Mouse (Mus musculus) left cerebral cortex, adult 6 months (tissue): ENCODE results near the gene Olfr691. TPM values are rescaled to one million over a fixed set of nuclear protein-coding genes. Genes with fewer than 3 reads are reported as not detected.

Experiments used
- long read RNA-seq, 2 experiments: library from polyadenylated mRNA; unstranded; transcript quantifications; one replicate each; pipeline ENCODE4 v2.0.0; 2019 to 2020
- polyA plus RNA-seq: library from polyadenylated mRNA; unstranded; fragments of <200 nt; fragmentation: Nextera tagmentation; gene quantifications from 2 replicates; pipeline ENCODE4 v1.2.3, GENCODE M21; 2021

The Olfr691 gene
- not detected in 2 replicates for polyA plus RNA-seq
- long read RNA-seq, experiment 1: 0 reads
- long read RNA-seq, experiment 2: 0 reads

DNA sequence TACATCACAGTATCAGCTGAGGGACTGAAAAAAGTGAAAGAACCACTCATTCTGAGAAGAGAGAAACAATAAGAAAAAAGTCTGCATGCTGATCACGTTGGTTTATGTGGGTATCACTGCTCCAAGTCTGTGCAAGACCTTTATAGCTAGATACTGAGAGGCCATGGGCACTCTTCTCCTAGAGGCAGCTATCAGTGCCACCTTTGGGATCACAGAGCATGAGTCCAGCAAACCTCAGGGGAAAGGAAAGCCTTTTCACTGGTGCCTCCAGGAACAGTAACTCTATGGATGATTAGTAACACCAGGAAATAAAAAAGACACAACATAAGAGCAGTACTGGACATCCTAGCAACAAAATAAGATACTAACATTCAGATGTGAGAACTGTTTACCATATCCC lies at the start of gene Olfr691:
Olfr691 (minus strand) TSS at position 101 of the 400 bp plus-strand sequence.

DNA sequence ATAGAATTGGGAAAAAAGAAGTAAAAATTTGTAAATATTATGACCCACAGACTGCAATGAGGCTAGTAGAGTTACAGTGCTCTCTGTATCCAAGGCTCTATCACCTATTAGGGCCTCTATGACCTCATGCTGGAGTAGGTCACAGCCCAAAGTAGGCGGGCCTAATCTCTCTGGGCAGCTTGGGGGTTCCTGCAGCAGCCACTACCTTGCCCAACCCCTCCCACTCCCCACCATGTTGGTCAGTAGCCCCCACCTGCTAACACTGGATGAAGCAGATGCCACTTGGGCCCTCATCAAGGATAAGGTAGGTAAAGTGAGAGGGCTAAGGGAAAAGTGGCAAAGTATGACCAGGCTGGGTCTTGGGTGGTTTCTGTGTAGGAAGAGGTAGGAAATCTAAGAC lies 32.8 kb upstream of the Olfr691 start, which contains the start of gene Gm5901:
Gm5901 (plus strand) TSS at position 173 of the 400 bp plus-strand sequence.

DNA sequence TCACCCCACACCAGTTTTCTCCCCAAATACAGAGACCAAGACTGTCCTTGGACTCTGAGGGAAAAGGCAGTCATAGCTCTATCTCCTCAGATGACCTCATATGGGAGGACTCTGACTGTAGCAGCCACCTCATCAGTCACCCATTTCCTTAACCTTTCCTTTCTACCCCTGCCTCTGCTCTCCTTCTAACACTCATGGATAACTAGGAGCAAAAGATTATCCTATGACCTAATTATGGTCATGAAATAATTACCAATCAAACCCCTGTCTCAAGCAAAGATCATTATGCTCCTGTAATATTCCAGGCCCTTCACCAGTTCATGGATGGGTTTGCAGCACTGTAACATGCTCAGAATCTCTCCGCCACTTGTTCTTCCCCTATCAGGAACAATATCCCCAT lies 25.9 kb upstream of the Olfr691 start, which contains the start of gene Olfr692:
Olfr692 (plus strand) TSS at position 301 of the 400 bp plus-strand sequence.

DNA sequence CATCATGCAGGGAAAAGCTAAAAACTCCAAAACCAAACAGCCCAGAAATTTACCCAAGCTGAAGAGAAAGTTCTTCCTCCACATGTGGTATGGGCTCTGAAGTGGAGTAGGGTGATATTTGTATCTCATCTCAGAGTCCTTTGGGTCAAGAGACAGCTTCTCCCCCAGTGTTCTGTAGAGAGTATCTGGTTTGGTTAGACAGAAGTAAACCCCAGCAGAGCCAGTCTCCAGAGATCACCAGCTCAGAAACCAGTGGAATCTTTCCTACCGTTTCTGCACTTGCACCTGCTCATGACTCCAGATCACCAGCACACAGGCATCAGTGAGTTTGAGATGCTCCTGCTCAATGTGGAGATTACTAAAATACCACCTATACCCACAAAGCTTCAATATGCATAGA lies 8.1 kb downstream of the Olfr691 start, which contains the start of gene Olfr690:
Olfr690 (minus strand) TSS at position 101 of the 400 bp plus-strand sequence.

DNA sequence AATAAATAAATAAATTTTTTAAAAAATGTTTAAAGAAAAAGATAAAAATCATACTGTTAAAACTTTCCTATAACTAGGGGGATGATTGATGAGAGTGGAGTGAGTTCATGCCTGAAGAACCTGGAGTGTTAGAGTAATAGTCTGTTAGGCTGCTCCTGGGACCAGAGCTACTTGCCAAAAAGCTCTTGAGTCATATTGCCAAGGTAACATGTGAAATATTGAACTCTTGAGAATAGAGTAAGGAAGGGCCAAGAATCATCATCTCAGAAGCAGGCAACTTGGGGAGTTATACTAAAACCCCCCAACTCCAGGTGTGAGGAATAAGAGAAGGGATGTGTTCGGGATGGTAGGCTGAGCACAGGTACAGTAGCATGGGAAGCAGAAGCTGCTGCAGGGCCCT lies 31.2 kb downstream of the Olfr691 start, which contains the start of gene Olfr689:
Olfr689 (plus strand) TSS at position 301 of the 400 bp plus-strand sequence.

DNA sequence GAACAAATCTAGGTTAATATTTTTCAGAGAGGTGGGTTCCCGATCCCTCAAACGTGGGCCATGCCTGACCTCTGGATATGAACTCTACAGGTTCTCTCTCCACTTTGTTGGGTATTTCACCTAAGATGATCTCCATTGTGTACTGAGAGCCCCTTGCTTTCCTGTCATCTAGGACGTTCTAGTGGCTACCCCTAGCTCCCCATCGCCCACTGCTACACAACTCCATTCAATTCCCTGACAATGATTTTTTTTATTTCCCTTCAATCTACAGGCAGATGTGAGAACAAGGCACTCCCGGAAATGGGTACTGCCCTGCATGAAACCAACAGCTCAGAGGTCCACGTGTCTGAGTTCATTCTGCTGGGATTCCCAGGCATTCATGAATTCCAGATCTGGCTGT lies 54.3 kb downstream of the Olfr691 start, which contains the start of gene Olfr688:
Olfr688 (plus strand) TSS at position 301 of the 400 bp plus-strand sequence.

Other genes with a start within 250 kb of the Olfr691 start
- gene Olfr680-ps1, start 249.5 kb downstream of the Olfr691 start, polyA plus RNA-seq: not detected in 2 replicates
- gene Olfr681, start 225.4 kb downstream of the Olfr691 start, polyA plus RNA-seq: not detected in 2 replicates
- not detected in 2 replicates for gene Olfr683, start 195.3 kb downstream of the Olfr691 start, polyA plus RNA-seq
- gene Olfr684, start 178.6 kb downstream of the Olfr691 start, polyA plus RNA-seq: not detected in 2 replicates
- not detected in 2 replicates for gene Olfr685, start 156.3 kb downstream of the Olfr691 start, polyA plus RNA-seq
- not detected in 2 replicates for gene Olfr686, start 134.8 kb downstream of the Olfr691 start, polyA plus RNA-seq
- not detected in 2 replicates for gene Olfr688, start 54.2 kb downstream of the Olfr691 start, polyA plus RNA-seq
- not detected in 2 replicates for gene Olfr689, start 31.1 kb downstream of the Olfr691 start, polyA plus RNA-seq
- gene Olfr690, start 8.2 kb downstream of the Olfr691 start, polyA plus RNA-seq: not detected in 2 replicates
- not detected in 2 replicates for gene Olfr692, start 26.0 kb upstream of the Olfr691 start, polyA plus RNA-seq
- gene Gm5901, start 32.8 kb upstream of the Olfr691 start, polyA plus RNA-seq: not detected in 2 replicates
- 37.5 and 41.9 TPM in 2 replicates for gene Fam160a2, start 57.8 kb upstream of the Olfr691 start, polyA plus RNA-seq
- gene Cnga4, start 62.3 kb upstream of the Olfr691 start, polyA plus RNA-seq: 0.33 and 0.43 TPM in 2 replicates
- gene Cckbr, start 83.5 kb upstream of the Olfr691 start, polyA plus RNA-seq: 24.0 and 37.9 TPM in 2 replicates
- gene Cavin3, start 140.0 kb upstream of the Olfr691 start, polyA plus RNA-seq: 36.0 and 38.6 TPM in 2 replicates
- gene Smpd1, start 212.1 kb upstream of the Olfr691 start, polyA plus RNA-seq: 91.4 and 99.7 TPM in 2 replicates
- 463 and 483 TPM in 2 replicates for gene Apbb1, start 239.4 kb upstream of the Olfr691 start, polyA plus RNA-seq